Mouse (Mus musculus): ENCODE measurements around the gene Trim80. TPM values are rescaled to one million over a fixed set of nuclear protein-coding genes. Genes with fewer than 3 reads are reported as not detected.

Trim80 gene
- total RNA-seq (2021), result not detected

GRCm38 (mm10) chr11:115439906-115440595 lies at the start of gene Trim80:
Gene Trim80, plus strand, starts transcription at chr11:115440545.
- DNase-seq, result no peak

GRCm38 (mm10) chr11:115391358-115391757 lies 49.0 kb upstream of the Trim80 start:
- no peak for DNase-seq

GRCm38 (mm10) chr11:115393721-115394325 lies 46.5 kb upstream of the Trim80 start:
- DNase-seq, result no peak

GRCm38 (mm10) chr11:115398085-115398484 lies 42.3 kb upstream of the Trim80 start:
- no peak for DNase-seq

- DNase-seq, result no peak
These were observed 40.2 kb upstream of the Trim80 start for GRCm38 (mm10) chr11:115400126-115400525.

GRCm38 (mm10) chr11:115400630-115401391 lies 39.5 kb upstream of the Trim80 start:
- DNase-seq, result peak; percentile 69 to 77

- peak; percentile 87 to 88 for DNase-seq
These were observed 36.8 kb upstream of the Trim80 start, which contains the start of gene Mrpl58 for GRCm38 (mm10) chr11:115403338-115404124. Gene Mrpl58, plus strand, starts transcription at chr11:115403752.

- DNase-seq, result no peak
These were observed 34.6 kb upstream of the Trim80 start for GRCm38 (mm10) chr11:115405723-115406122.

GRCm38 (mm10) chr11:115406858-115407401 lies 33.4 kb upstream of the Trim80 start:
- no peak for DNase-seq

GRCm38 (mm10) chr11:115408266-115408920 lies 32.0 kb upstream of the Trim80 start:
- DNase-seq, result no peak

GRCm38 (mm10) chr11:115409556-115409955 lies 30.8 kb upstream of the Trim80 start:
- no peak for DNase-seq

- DNase-seq, result peak; percentile 93 to 96
These were observed 20.7 kb upstream of the Trim80 start, which contains the start of the genes Atp5h and Kctd2 for GRCm38 (mm10) chr11:115419531-115420237. Gene Atp5h, minus strand, starts transcription at chr11:115419962. Gene Kctd2, plus strand, starts transcription at chr11:115420128.

GRCm38 (mm10) chr11:115420336-115421190 lies 19.8 kb upstream of the Trim80 start:
- DNase-seq, result peak; percentile 54 to 62

- no peak for DNase-seq
These were observed 19.0 kb upstream of the Trim80 start for GRCm38 (mm10) chr11:115421328-115421727.

- no peak for DNase-seq
These were observed 18.4 kb upstream of the Trim80 start for GRCm38 (mm10) chr11:115421972-115422371.

GRCm38 (mm10) chr11:115423091-115423490 lies 17.3 kb upstream of the Trim80 start:
- no peak for DNase-seq

GRCm38 (mm10) chr11:115424666-115425065 lies 15.7 kb upstream of the Trim80 start:
- no peak for DNase-seq

- no peak for DNase-seq
These were observed 14.7 kb upstream of the Trim80 start for GRCm38 (mm10) chr11:115425671-115426070.

GRCm38 (mm10) chr11:115427482-115428331 lies 12.6 kb upstream of the Trim80 start:
- DNase-seq, result peak; percentile 66 to 71

Data from layer of hippocampus, postnatal 36 days (tissue).